Mouse (Mus musculus) 3134 (cell line): Measurements from ENCODE around the gene Adamts14.

ENCODE experiments used
- DNase-seq: peaks from one replicate; pipeline ENCODE4 v3.0.0-alpha.2; 2011; ENCODE audit warnings: low spot score; ENCODE audit not compliant: insufficient read length; ENCODE audit errors: extremely low read depth

The Adamts14 gene

DNA sequence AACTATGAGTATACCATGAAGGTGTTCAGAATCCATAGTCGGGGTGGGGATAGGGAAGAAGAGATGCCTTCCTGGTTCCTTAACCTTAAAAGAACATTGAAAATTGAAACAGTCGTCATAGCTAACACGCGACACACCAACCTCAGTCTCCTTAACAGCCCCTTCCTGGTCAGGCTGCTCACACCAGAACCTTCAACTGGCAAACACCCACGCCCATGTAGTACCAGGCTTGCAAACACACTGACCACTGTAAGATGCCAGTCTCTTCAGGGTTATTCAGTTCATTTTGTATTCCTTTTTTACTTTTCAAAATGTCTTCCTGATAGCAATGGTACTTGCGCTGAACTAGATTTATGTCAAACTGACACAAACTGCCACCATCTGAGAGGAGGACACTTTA lies 3.8 kb upstream of the Adamts14 start:
- DNase-seq, result no peak

DNA sequence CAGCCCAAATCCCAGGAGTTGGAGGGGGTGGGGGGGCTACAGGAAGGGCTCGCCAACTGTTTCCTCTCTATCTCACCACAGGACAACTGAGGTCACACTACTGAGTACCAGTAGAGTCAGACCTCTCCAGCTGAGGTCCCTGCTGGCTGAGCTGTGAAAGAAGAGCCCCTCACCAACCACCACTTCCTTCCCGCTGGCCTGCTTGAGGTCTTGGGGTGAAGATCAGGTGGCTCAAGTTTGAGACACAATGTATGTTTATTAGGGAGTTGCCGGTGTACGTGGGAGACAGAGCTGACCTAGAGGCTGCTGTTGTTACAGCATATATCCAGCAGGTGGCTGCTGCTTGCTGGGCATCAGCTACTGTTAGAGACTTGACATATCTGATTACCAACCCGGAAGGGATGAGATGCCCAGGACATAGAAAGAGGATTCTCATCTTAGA lies 2.5 kb upstream of the Adamts14 start:
- peak; percentile 55 for DNase-seq

DNA sequence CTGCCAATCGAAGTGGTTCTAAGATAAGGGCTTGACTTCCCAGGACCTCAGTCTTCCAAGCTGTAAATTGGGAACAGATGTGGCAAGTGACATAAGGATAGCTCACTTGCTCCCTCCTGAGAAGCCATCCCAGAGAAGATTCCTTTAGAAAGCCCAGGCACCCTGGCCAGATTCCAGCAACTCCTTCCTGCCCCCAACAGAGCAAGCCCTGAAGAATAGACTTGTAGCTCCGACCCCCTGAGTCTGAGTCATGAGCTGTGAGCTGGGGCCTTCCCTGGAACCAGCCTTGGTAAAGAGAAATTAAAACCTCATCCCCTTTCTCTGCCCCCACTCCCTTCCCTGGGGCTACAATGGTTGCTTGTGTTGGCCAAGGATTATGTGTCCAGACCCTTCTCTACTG lies 1.3 kb upstream of the Adamts14 start:
- peak; percentile 28 for DNase-seq

DNA sequence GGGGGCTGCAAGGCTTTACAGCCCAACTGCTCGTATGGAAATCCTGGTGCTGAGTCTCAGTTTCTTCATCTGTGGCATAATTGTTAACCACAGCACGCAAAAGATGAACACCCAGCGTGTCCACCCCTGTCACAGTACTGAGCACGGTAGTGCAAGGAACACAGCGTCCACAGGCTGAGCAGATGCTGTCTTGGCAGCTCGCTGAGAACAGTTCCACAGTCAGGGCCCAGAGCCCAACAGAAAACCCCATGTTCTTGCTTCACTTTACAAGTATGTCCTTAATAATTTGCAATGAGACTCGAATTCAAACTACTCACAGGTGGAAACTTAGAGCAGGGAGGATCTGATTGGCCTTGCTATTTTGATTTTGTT lies 592 bp upstream of the Adamts14 start:
- DNase-seq, result no peak

DNA sequence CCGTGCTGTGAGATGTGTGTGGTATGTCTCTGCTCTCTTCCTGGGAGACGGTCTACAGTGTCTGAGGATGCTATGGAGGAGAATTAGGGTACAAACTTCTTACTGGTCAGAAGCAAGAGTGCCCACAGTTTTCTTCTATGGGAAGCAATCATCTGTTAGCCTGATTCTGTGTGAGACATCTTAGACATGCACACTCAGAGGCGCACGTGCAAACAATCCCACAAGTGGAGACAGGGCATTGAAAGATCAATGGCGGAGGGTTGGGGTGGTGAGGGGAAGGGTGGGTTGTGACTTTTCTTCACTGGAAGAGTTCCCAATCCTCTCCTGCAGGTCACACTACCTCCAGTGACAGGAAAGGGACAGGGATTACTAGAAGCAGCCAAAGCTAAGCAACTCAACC lies 607 bp downstream of the Adamts14 start:
- DNase-seq, result no peak

DNA sequence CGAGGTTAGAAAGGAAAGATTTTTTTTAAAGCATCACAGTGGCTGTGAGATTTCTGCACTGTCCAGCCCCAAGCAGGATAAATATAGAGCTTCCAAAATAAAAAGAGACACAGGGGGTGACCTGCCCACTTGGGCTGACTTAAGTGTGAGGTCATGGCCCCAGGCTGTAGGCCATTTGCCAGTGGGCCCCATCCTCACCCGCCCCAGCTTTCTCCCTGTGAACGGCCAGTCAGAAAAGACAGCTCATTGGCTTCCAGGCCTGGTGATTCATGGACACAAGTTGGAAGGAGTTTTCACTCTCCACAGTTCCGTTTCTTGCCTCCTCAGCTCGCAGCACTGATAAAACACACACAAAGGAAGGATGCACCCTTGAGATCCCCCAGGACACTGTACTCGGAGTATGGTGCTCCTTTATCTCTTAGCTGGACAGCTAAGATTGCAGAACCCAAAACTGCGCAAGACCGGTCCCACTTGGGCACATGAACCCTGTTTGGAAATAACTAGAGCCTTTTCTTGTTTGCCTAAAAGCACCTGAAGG lies 1.1 kb downstream of the Adamts14 start:
- DNase-seq, result peak; percentile 84

DNA sequence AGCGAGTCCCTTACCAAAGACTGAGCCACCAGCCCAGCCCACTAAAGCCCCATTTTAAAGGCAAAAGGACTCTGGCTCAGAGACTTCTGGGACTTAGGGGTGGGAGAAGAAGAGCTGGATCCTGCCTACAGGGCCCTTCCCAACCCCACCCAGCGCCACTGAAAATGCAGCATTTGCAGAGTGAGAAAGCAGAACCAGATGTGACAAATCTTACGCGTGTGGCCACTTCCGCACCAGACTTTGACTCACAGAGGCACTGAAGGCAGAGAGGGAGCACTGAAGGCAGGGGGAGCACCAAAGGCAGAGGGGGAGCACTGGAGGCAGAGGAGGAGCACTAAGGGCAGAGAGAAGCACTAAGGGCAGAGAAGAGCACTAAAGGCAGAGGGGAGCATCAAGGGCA lies 5.9 kb downstream of the Adamts14 start:
- DNase-seq, result no peak

DNA sequence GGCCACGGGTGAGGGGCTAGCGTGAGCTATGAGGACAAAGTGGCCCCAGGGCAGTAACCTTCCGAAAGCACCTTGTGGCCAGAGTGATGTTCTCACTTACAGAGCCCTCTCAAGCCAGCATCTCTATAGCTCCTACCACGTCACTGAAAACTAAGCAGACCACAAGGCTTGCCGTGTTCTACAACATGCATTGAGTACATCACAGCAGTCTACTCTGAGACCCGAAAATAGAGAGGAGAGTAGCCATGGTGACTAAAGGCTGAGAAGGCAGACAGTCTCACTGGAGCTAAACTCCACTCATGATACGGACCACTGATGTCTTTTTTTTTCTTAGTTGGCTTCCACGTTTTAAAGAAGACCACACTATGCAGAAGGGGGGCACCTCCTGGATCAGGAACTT lies 9.6 kb downstream of the Adamts14 start:
- DNase-seq, result no peak

DNA sequence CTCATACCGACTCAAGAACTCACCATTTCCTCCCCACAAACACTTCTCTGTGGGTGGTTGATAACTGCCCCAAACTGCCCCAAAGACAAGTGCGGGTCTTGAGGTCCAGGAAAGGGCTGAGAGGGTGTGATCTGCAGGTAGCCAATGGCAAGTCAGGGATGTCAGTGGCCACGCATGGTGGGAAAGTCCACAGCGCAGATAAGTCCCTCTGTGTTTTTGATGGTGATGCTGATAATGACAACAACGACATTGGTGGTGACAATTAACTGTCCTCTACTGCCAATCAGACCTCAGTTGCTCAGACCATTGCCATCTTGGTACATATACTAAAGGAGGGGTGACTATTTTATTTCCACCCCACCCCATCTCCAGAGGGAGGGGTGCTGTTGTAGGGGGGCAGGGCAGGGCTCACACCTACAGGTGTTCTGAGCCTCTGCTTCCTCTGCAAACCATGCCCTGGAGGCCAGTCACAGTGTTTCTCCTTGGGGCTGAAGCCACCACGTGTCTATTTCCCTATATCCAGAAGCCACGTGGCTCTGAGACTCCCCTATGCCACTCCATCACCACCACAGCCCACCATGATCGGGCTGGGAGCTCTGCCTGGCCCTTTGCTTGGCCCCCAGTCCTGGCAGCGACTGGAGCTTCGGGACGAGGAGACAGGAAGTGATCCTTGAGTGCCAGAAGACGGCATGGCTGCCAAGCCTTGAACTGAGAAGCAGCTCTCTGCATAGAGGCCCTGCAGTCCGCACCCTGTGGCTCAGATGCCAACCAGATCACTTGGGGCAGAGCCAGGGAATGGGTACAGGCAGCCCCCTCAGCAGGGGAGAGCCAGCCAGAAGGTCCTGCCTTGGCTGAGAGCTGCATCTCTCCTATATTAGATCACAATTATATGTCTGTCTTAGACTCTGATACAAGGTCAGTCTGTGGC lies 11.7 kb downstream of the Adamts14 start:
- DNase-seq, result no peak

DNA sequence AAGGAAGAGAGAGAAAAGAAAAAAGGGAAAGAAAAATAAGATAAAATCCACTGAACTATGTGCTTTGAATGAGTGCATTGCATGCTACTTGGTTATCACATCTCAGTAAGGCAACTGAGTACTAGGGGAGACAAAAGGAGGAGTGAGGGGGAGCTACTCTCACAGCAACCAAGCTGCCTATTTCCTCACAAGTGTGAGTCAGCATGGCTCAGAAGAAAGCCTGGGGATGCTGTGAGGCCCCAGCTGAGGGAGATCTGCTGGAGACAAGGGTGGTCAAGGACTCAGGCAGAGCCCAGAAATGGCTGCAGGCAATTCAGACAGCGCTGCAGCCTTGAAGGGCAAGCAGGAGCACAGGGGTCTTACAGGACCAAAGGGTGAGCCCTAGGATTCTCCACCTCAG lies 15.1 kb downstream of the Adamts14 start:
- no peak for DNase-seq

DNA sequence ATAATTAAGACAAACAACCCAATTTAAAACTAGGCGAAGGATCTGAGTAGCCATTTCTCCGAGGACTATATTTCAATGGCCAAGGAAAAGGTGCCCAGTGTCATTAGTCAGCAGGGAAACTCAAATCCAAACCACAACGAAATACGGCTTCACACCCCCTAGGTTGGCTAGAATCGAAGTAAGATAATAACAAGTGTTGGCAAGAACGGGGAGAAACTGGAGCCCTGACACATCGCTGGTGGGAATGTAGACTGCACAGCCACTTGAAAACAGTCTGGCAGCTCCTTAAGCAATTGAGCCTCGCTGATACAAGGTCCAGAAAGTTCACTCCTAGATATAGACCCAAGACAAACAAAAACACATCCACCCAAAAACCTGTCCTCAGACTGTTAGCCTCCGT lies 16.6 kb downstream of the Adamts14 start:
- no peak for DNase-seq

DNA sequence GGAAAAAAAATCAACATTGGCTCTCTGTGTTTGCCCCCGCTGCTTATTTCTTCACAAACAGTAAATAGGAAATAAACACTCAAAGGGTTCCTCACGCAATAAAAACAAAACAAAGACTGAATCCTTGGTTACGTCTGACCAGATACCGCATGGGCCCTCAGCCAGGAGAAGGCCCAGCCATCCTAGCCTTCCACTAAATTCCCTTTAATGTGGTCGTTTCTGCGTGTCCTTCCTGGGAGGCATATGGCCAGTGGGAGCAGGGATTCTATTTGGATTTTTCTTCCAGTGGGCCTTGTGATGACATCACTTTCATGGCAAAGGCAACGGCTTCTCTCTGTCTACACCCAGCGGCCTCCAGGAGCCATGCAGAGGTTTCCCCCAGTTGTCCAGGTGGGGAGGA lies 18.0 kb downstream of the Adamts14 start:
- DNase-seq, result no peak

DNA sequence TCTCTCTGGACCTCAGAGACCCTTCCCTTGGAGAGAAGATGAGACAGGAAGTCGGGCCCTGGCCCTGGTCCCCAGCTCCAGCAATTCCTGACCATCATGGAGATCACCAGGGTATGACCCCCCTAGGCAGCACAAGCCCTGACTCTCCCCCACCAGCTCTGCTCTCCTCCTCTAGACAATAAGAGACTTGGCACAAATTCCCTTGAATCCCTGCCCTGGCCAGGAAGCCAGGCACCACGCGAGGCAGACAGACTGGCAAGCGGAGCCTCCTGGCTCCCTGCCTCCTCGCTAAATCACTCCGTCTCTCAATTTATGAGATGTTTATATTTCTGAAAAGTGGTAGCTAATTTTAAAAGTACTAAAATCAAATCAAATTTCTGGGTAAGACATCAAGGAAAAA lies 18.5 kb downstream of the Adamts14 start:
- no peak for DNase-seq

DNA sequence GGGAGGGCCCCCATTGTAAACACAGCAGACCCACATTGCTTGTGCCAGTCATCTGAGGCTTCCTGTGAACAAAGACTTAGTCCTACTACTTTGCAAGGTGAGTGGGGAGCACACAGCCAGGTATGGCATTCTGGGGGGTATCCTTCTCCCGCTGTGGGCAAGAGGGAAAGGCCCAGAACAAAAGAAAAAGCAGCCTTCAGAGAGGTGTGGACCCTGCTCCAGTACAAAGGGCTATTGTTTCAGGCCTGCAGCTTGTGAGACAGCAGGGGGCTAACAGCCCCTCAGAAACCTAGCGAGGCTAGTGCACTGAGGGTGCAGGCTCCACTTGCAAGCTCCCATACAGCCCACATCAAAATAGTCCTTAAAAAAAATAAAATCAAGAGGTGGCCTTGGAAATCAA lies 23.3 kb downstream of the Adamts14 start:
- DNase-seq, result no peak

DNA sequence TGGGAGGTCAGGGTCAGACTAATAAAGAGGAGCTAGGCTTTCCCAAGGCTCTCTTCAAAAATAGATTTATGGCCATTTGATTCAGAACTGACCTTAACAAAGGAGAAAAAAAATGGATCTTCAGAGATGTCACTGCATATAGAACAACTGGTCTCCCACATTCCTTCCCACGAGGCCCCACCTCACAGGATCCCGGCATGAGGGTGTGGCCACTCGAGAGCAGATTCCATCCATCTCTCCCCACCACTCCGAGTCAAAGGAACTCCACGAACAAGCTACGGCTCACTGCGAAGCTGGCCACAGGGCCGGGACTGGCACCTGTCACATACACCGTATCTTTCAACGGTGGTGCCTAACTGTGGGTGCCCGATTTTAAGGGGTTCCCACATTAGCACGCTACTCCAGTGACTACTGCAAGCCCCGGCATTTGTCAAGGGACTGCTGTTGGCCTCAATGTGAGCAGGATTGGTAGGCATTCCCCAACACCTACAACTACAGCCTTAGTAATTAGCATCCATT lies 24.6 kb downstream of the Adamts14 start:
- no peak for DNase-seq

DNA sequence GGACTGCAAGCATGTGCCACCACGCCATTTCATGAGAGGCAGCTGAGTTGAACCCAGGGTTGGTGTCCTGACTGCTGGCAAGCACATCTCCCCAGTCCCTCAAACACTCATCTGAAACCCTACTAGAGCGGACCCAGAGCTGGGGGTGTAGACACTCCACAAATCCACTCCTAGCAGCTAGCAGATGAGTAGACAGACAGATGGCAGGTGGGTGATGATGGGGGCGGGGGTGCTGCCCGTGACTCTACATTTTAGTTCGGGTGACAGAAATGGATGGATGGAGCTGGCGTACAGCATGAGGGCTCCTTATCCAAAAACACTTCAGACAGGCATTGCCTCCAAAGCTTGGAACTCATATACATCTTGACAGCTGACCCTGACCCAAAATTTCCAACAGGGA lies 26.9 kb downstream of the Adamts14 start:
- DNase-seq, result no peak

DNA sequence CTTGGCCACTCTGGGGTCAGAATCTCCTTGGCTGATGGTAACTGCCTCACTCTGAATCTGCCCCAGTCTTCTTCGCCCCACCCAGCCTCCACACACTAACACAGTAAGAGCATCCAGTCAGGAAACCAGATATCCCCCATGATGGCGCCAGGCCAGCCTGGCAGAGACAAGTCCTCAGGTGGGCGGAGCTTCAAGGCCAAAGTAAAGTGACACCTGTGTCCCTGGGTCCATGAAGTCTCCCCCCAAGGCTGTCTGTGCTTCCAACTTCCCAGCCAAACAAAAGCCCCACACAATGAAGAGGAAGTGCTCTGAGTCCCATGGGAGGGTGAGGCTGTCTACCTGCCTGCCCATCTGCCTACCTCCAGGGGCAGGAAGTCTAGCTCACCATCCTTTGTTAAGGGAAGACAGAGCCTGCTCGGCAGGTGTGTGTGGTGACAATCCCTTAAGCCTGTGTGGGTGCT lies 31.2 kb downstream of the Adamts14 start:
- DNase-seq, result no peak

DNA sequence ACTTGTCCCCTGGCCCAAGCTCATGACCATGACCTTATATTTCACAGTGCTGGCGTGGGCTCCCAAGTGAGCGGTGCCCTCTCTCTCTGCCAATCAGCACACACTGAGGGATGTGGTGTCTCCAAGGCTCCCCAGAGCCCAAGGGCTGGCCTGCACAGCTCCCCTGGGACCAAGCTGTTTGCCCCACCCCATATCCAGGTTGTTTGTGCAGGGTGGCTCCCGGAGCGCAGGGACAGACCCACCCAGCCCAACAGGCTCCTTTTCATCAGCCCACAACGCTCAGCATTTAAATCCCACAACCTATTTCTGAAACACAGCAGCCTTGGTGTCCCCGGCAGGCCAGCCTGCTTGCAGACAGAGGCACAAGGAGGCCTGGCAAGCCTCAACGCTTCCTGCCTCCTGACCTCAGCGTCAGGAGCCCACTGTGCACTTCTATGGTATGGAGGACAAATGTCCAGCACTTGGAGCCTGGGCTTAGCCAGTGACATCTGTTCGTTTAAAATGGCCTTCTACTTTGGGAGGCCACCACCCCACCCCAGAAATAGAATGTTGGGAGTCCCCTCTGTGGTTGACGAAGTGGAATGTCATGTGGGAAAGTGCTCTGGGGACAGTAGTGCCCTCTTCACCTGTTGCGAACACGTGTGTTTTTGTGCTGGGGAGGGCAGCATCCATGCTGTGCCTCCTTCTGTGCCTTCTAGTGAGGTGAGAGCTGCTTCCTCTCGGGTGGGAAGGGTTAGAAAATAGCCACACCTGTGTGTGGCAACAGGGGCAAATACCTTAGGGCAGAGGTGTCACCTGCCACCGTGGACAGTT lies 32.9 kb downstream of the Adamts14 start:
- DNase-seq, result no peak

DNA sequence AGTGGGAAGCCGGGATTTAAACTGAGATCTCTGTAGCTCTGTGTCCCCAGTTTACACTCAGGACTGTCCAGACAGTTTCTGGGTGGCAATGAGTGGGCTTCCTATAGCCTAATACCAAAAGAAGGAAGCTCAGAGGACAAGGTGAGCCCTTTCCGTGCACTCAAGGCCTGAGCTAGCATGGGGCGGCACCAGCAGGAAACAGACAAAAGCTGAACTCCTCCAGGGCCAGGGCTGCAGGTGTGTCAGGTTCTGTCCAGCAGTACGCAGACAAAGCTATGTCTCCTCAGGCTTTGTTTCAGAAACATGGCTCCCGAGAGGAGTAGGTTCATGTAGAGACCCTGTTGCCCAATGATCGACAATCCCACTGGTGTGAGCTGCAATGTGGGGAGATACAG lies 35.9 kb downstream of the Adamts14 start:
- no peak for DNase-seq

DNA sequence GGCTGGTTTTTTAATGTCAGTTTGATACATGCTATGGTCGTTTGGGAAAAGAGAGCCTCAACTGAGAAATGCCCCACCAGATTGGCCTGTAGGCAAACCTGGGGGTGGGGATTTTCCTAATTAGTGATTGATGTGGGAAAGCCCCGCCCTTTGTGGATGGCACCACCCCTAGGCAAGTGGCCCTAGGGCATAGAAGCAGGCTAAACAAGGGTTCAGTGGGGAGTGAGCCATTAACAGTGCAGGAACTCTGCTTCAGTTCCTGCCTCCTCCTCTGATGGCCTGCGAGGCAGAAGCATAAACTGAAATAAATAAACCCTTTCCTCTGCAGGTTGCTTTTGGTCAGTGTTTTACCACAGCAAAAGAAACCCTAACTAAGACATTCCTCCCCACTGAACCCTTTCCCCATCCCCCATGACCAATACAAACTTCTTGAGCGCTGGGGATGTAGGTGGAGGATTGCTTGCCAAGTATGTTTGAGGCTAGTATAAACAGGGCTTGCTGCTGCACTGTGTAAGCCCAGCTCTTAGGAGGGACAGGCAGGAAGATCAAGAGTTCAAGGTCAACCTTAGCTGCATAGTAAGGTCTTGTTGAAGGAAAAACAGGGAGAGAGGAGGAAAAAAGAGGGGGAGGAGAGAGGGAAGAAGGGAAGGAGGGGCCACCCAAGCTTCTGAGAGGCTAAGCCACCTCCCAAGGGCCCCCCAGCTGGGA lies 36.4 kb downstream of the Adamts14 start:
- no peak for DNase-seq
